15 mouse cellular contexts compared by ENCODE assay signal in genomic region chr7:47299612-47300011, GRCm38 (mm10). TPM values are rescaled to one million over a fixed set of nuclear protein-coding genes. Genes with fewer than 3 reads are reported as not detected.
A peak's percentile ranks its signal among the peaks of the same experiment; 100 is the strongest.
ATAC-seq lines count a peak whose summit lies in the region.
"Had no signal": no experiment of that assay in that cellular context is flagged by ENCODE, and none has a peak within 500 bp of the region (broad histone marks: within the 10 kb centered on the region; RNA-seq: fewer than 3 reads in every experiment).

No protein-coding gene starts in this region.

- ATAC-seq in common myeloid progenitor, adult 5-6 weeks (replicated peaks; ENCODE audit: low read depth, poor library complexity, severe bottlenecking), result peak; percentile 72
- ATAC-seq in granulocyte monocyte progenitor cell, adult 5-6 weeks (replicated peaks; ENCODE audit: poor library complexity, severe bottlenecking), result peak; percentile 50
- peak; percentile 61 for ATAC-seq in megakaryocyte progenitor cell, adult 5-6 weeks (replicated peaks; ENCODE audit: poor library complexity)

RNA-seq across cellular contexts. Expression of gene Mrgpra9, which starts 47.0 kb away (rescaled TPM):
- 0.58 TPM in 1 of 2 replicates, not detected in the other for total RNA-seq in common myeloid progenitor, adult 5-6 weeks (2017)
- not detected in 2 replicates for total RNA-seq in granulocyte monocyte progenitor cell, adult 5-6 weeks (2014; fragmentation: Nextera tagmentation)
- total RNA-seq in granulocyte monocyte progenitor cell, adult 5-6 weeks (2017), result not detected in 2 replicates
- total RNA-seq in megakaryocyte progenitor cell, adult 5-6 weeks (2015), result not detected in 2 replicates
- total RNA-seq in megakaryocyte progenitor cell, adult 5-6 weeks (2017), result not detected in 2 replicates
- total RNA-seq: adrenal gland, adult 18-20 months; adrenal gland, adult 2 months; adrenal gland, adult 8-10 months; adrenal gland, postnatal 10 days; adrenal gland, postnatal 14 days; adrenal gland, postnatal 25 days; adrenal gland, postnatal 36 days; adrenal gland, postnatal 4 days; CH12.LX; ES-E14; G1E; MEL had no signal

RNA-seq across cellular contexts. Expression of gene Mrgpra1, which starts 54.4 kb away (rescaled TPM):
- total RNA-seq in common myeloid progenitor, adult 5-6 weeks (2017), result not detected in 2 replicates
- not detected in 2 replicates for total RNA-seq in granulocyte monocyte progenitor cell, adult 5-6 weeks (2014; fragmentation: Nextera tagmentation)
- total RNA-seq in granulocyte monocyte progenitor cell, adult 5-6 weeks (2017), result not detected in 2 replicates
- total RNA-seq in megakaryocyte progenitor cell, adult 5-6 weeks (2015), result not detected in 2 replicates
- total RNA-seq in megakaryocyte progenitor cell, adult 5-6 weeks (2017), result not detected in 2 replicates
- total RNA-seq: adrenal gland, adult 18-20 months; adrenal gland, adult 2 months; adrenal gland, adult 8-10 months; adrenal gland, postnatal 10 days; adrenal gland, postnatal 14 days; adrenal gland, postnatal 25 days; adrenal gland, postnatal 36 days; adrenal gland, postnatal 4 days; CH12.LX; ES-E14; MEL had no signal
